ENCODE assay signal across 13 mouse cellular contexts in the genomic region with DNA sequence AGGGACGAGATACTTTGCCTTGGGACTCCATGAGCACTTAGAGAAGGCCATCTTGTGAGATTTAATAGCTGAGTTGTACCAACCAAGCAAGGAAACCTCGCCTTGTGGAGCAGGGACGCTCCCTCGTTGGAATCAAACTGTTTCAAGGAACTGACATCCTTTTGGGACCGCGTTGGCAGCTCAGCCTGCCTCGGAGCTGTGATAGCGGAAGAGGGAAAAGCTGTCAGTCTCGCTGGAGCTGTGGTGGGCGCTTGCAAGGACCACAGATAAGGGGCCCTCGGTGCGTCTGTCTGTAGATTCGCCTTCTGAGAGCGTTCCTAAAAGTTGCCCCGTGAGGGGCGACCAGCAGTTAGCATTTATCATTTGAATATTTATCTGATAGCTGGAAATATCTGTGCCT. TPM values are rescaled to one million over a fixed set of nuclear protein-coding genes. Genes with fewer than 3 reads are reported as not detected.
A peak's percentile ranks its signal among the peaks of the same experiment; 100 is the strongest.
DNase-seq lines count a peak whose midpoint lies in the region; ATAC-seq and TF ChIP-seq lines count a peak whose summit lies in the region.
"Had no signal": no experiment of that assay in that cellular context is flagged by ENCODE, and none has a peak within 500 bp of the region (broad histone marks: within the 10 kb centered on the region; RNA-seq: fewer than 3 reads in every experiment).

No protein-coding gene starts in this region.

- H3K9ac ChIP-seq in heart, postnatal 0 days (replicated peaks; ENCODE audit: low read depth, low read length) = no peak overlapping the region
- no peak overlapping the region for H3K9ac ChIP-seq in neural tube, embryonic 15.5 days (replicated peaks)
- H3K9ac ChIP-seq: embryonic facial prominence, embryonic 13.5 days; intestine, embryonic 15.5 days; kidney, embryonic 15.5 days; liver, embryonic 12.5 days; lung, embryonic 14.5 days had no signal

- TF ChIP-seq CTCF in heart, postnatal 0 days (IDR thresholded peaks at IDR 0.05; ENCODE audit: low read depth) = no peak

- peaks cover 3% of the 10 kb centered on the region; the same call in 1 of the 2 replicates for H3K4me1 ChIP-seq in heart, postnatal 0 days (ENCODE audit: control insufficient read depth, insufficient read depth)
- H3K4me1 ChIP-seq in neural tube, embryonic 15.5 days = peaks cover 21% of the 10 kb centered on the region
- H3K4me1 ChIP-seq: intestine, embryonic 15.5 days; liver, embryonic 12.5 days had no signal

- no peaks in the 10 kb centered on the region for H3K27me3 ChIP-seq in heart, postnatal 0 days (ENCODE audit: control insufficient read depth, insufficient read depth, low read length)
- H3K27me3 ChIP-seq in neural tube, embryonic 15.5 days (replicated peaks) = no peaks in the 10 kb centered on the region
- H3K27me3 ChIP-seq: embryonic facial prominence, embryonic 13.5 days; intestine, embryonic 15.5 days; kidney, embryonic 15.5 days; liver, embryonic 12.5 days had no signal

- no peak overlapping the region for H3K27ac ChIP-seq in heart, postnatal 0 days (ENCODE audit: low read depth)
- H3K27ac ChIP-seq in neural tube, embryonic 15.5 days (replicated peaks) = peak overlapping the region; percentile 60
- H3K27ac ChIP-seq: embryonic facial prominence, embryonic 13.5 days; intestine, embryonic 15.5 days; kidney, embryonic 15.5 days; liver, embryonic 12.5 days had no signal

- H3K4me2 ChIP-seq in heart, postnatal 0 days (ENCODE audit: low read depth, low read length) = peak overlapping the region; percentile 62
- H3K4me2 ChIP-seq in neural tube, embryonic 15.5 days = peak overlapping the region; percentile 31; the same call in 1 of the 2 replicates
- H3K4me2 ChIP-seq: embryonic facial prominence, embryonic 13.5 days; intestine, embryonic 15.5 days; kidney, embryonic 15.5 days; liver, embryonic 12.5 days; lung, embryonic 14.5 days had no signal

- 18% methylated on average over 16 of the region's 16 CpGs for WGBS in heart, postnatal 0 days
- 62% methylated on average over 16 of the region's 16 CpGs for WGBS in neural tube, embryonic 15.5 days

- H3K4me3 ChIP-seq in heart, postnatal 0 days (ENCODE audit: low read depth, low read length) = peak overlapping the region; percentile 36
- H3K4me3 ChIP-seq in neural tube, embryonic 15.5 days (replicated peaks) = no peak overlapping the region
- H3K4me3 ChIP-seq: embryonic facial prominence, embryonic 13.5 days; intestine, embryonic 15.5 days; kidney, embryonic 15.5 days; liver, embryonic 12.5 days had no signal

- H3K36me3 ChIP-seq in heart, postnatal 0 days (replicated peaks; ENCODE audit: control insufficient read depth, insufficient read depth, low read length) = no peaks in the 10 kb centered on the region
- no peaks in the 10 kb centered on the region for H3K36me3 ChIP-seq in neural tube, embryonic 15.5 days
- H3K36me3 ChIP-seq: intestine, embryonic 15.5 days had no signal

- TF ChIP-seq EP300 in heart, postnatal 0 days (IDR thresholded peaks at IDR 0.05; ENCODE audit: low read depth) = no peak

- DNase-seq in frontal cortex, postnatal 10 days (ENCODE audit: low spot score in 2 of 2) = no peak
- no peak for DNase-seq in heart, postnatal 0 days (ENCODE audit: low spot score)
- DNase-seq in heart, adult 9 months (ENCODE audit: low spot score in 2 of 2) = no peak
- peak; percentile 24 for DNase-seq in retina, postnatal 1 day
- DNase-seq in retina, embryonic 14.5 days (ENCODE audit: low spot score) = no peak
- no peak for DNase-seq in c-Kit-positive CD71-positive TER-119-positive erythroid progenitor cells, embryonic 14.5 days (ENCODE audit: low spot score)

- ATAC-seq in frontal cortex, adult (ENCODE audit: low TSS enrichment) = peak; percentile 44; the same call in 1 of the 2 replicates
- ATAC-seq in heart, postnatal 0 days (ENCODE audit: insufficient read depth, low read depth) = no peak
- ATAC-seq in neural tube, embryonic 15.5 days (ENCODE audit: low FRiP score) = peak; percentile 25; the same call in 1 of the 2 replicates
- ATAC-seq: intestine, embryonic 15.5 days; liver, embryonic 12.5 days had no signal

- peaks cover 2% of the 10 kb centered on the region; the same call in 1 of the 2 replicates for H3K9me3 ChIP-seq in heart, postnatal 0 days (replicated peaks; ENCODE audit: control insufficient read depth, low read length)
- no peaks in the 10 kb centered on the region for H3K9me3 ChIP-seq in neural tube, embryonic 15.5 days (replicated peaks)
- H3K9me3 ChIP-seq: intestine, embryonic 15.5 days had no signal

RNA-seq across cellular contexts. Expression of a gene that starts 35.8 kb away (rescaled TPM):
- total RNA-seq in heart, postnatal 0 days (2014; rRNA removed; ENCODE audit: low replicate concordance) = 10.0 and 12.2 TPM in 2 replicates
- 5.7 TPM in 2 replicates for polyA plus RNA-seq in heart, postnatal 0 days (2015; fragmentation: Nextera tagmentation; extraction: Ambion mirVana)
- 13.9 and 14.6 TPM in 2 replicates for polyA plus RNA-seq in neural tube, embryonic 15.5 days (2015; fragmentation: Nextera tagmentation; extraction: Ambion mirVana)
